Mouse (Mus musculus): ENCODE measurements around the gene Thsd4.

DNA sequence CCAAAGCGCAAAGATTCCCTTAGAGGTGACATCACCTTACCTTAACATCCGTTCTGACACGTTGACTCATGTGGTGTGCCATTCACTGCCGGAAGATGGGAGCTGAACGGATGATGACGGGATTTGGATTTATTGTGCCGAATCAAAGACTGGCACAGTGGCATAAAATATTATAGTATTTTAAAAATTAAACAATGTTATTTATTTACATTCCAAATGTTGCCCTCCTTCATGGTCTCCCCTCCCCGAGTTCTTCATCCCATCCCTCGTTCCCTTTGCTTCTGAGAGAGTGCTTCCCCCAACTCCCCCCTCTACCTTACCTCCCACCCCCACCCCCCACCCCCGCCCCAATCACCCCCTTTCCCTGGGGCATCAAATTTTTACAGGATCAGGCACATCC, 561.3 kb downstream of the Thsd4 start, which contains the start of gene Nr2e3:
- no peak for TF ChIP-seq CTCF (IDR thresholded peaks at IDR 0.05; ENCODE audit: extremely low read depth, insufficient read depth, low read length)
- TF ChIP-seq POLR2A (IDR thresholded peaks at IDR 0.05; ENCODE audit: extremely low read depth, insufficient read depth, low read length) = no peak

Data from cortical plate, adult 2 months (tissue).